Mouse (Mus musculus) MEL (cell line): ENCODE results near the gene Zdhhc14. TPM values are rescaled to one million over a fixed set of nuclear protein-coding genes. Genes with fewer than 3 reads are reported as not detected.
"Not testable (repeated sequence)": the region's sequence is repeated elsewhere in the genome, so short reads cannot be mapped to it uniquely, and the experiment has no call there.

Experiments
- DNase-seq: peaks from one replicate; pipeline ENCODE4 v3.0.0; 2011; ENCODE audit warnings: low read depth, low spot score
- H3K27ac ChIP-seq: 2 replicates; pipeline ENCODE4 v1.5.1; 2012; ENCODE audit warnings: low read depth, mild to moderate bottlenecking, control low read depth, low read length, moderate library complexity; ENCODE audit not compliant: control insufficient read depth
- H3K27me3 ChIP-seq, 2 experiments: fragments of 150-350 bp in 1 of 2; sonication (generic) in 1 of 2; 2 replicates each; pipeline ENCODE4 v1.6.1; 2012; ENCODE audit warnings: low read length in 2 of 2, mild to moderate bottlenecking in 2 of 2, improper control_type of control experiment in 1 of 2, moderate library complexity in 1 of 2; ENCODE audit not compliant: insufficient read depth in 2 of 2, control insufficient read depth in 1 of 2
- H3K36me3 ChIP-seq, 2 experiments: 2 replicates each; pipeline ENCODE4 v1.6.1; 2012 to 2014; ENCODE audit warnings: low read length in 2 of 2, improper control_type of control experiment in 1 of 2, inconsistent platforms in 1 of 2, mild to moderate bottlenecking in 1 of 2; ENCODE audit not compliant: insufficient read depth in 2 of 2, control insufficient read depth in 1 of 2
- H3K4me1 ChIP-seq, 2 experiments: fragments of 150-350 bp in 1 of 2; sonication (generic) in 1 of 2; 2 replicates each; pipeline ENCODE4 v1.6.1; 2012; ENCODE audit warnings: low read length in 2 of 2, improper control_type of control experiment in 1 of 2, mild to moderate bottlenecking in 1 of 2; ENCODE audit not compliant: insufficient read depth in 2 of 2, control insufficient read depth in 1 of 2
- H3K4me3 ChIP-seq, 2 experiments: fragments of 150-350 bp in 1 of 2; sonication (generic) in 1 of 2; 2 replicates each; pipeline ENCODE4 v1.5.1; 2012; ENCODE audit warnings: low read depth in 2 of 2, low read length in 2 of 2, mild to moderate bottlenecking in 2 of 2, moderate library complexity in 2 of 2, control low read depth in 1 of 2, improper control_type of control experiment in 1 of 2; ENCODE audit not compliant: control insufficient read depth in 1 of 2, insufficient read depth in 1 of 2
- H3K79me2 ChIP-seq: 2 replicates; pipeline ENCODE4 v1.6.1; 2012; ENCODE audit warnings: mild to moderate bottlenecking, low read length, moderate library complexity; ENCODE audit not compliant: control insufficient read depth, poor library complexity, insufficient read depth
- H3K9ac ChIP-seq: 2 replicates; pipeline ENCODE4 v1.6.1; 2012; ENCODE audit warnings: low read depth, mild to moderate bottlenecking, control low read depth, low read length, moderate library complexity; ENCODE audit not compliant: control insufficient read depth, poor library complexity, severe bottlenecking
- H3K9me3 ChIP-seq: fragments of 150-350 bp; sonication (generic); replicated peaks from 2 replicates; pipeline ENCODE4 v1.6.1; 2012; ENCODE audit warnings: mild to moderate bottlenecking, low read length, improper control_type of control experiment, moderate library complexity; ENCODE audit not compliant: insufficient read depth
- BHLHE40 ChIP-seq: IDR thresholded peaks from 2 replicates; pipeline ENCODE4 v1.6.1; 2012; ENCODE audit warnings: low read depth, mild to moderate bottlenecking, inconsistent platforms, low read length, improper control_type of control experiment, borderline replicate concordance
- CHD2 ChIP-seq: IDR thresholded peaks from 2 replicates; pipeline ENCODE4 v1.6.1; 2011; ENCODE audit warnings: low read length, improper control_type of control experiment
- ELF1 ChIP-seq: IDR thresholded peaks from 2 replicates; pipeline ENCODE4 v1.6.1; 2014; ENCODE audit warnings: low read depth, mild to moderate bottlenecking, inconsistent platforms, low read length, improper control_type of control experiment, moderate library complexity
- ETS1 ChIP-seq: IDR thresholded peaks from 2 replicates; pipeline ENCODE4 v1.6.1; 2012; ENCODE audit warnings: low read depth, mild to moderate bottlenecking, inconsistent platforms, low read length, improper control_type of control experiment, moderate library complexity
- GATA1 ChIP-seq: IDR thresholded peaks from 2 replicates; pipeline ENCODE4 v1.6.1; 2011; ENCODE audit warnings: low read depth, low read length, improper control_type of control experiment
- JUND ChIP-seq: IDR thresholded peaks from 2 replicates; pipeline ENCODE4 v1.6.1; 2011; ENCODE audit warnings: low read depth, mild to moderate bottlenecking, improper control_type of control experiment, low read length
- MEF2A ChIP-seq: IDR thresholded peaks from 2 replicates; pipeline ENCODE4 v1.6.1; 2014; ENCODE audit warnings: low read depth, mild to moderate bottlenecking, inconsistent platforms, low read length, improper control_type of control experiment; ENCODE audit not compliant: poor library complexity, insufficient replicate concordance, severe bottlenecking; ENCODE audit errors: extremely low read depth
- MYC ChIP-seq: IDR thresholded peaks from 2 replicates; pipeline ENCODE4 v1.6.1; 2011; ENCODE audit warnings: low read depth, mild to moderate bottlenecking, low read length, improper control_type of control experiment, moderate library complexity
- POLR2A ChIP-seq, 2 experiments: IDR thresholded peaks; 2 replicates each; pipeline ENCODE4 v1.6.1; 2011 to 2012; ENCODE audit warnings: low read length in 2 of 2, mild to moderate bottlenecking in 2 of 2, control low read depth in 1 of 2, improper control_type of control experiment in 1 of 2, low read depth in 1 of 2, moderate library complexity in 1 of 2; ENCODE audit not compliant: control insufficient read depth in 1 of 2, insufficient read depth in 1 of 2, poor library complexity in 1 of 2
- POLR2AphosphoS2 ChIP-seq: IDR thresholded peaks from 2 replicates; pipeline ENCODE4 v1.6.1; 2011; ENCODE audit warnings: low read length, improper control_type of control experiment
- POLR2AphosphoS5 ChIP-seq: IDR thresholded peaks from 2 replicates; pipeline ENCODE4 v1.6.1; 2012; ENCODE audit warnings: low read depth, borderline replicate concordance, mild to moderate bottlenecking, inconsistent platforms, low read length, moderate library complexity, mixed read lengths
- RAD21 ChIP-seq: IDR thresholded peaks from 2 replicates; pipeline ENCODE4 v1.6.1; 2011; ENCODE audit warnings: mild to moderate bottlenecking, low read depth, low read length, improper control_type of control experiment
- RCOR1 ChIP-seq: IDR thresholded peaks from 2 replicates; pipeline ENCODE4 v1.6.1; 2012; ENCODE audit warnings: low read depth, mild to moderate bottlenecking, inconsistent platforms, low read length, improper control_type of control experiment
- TAL1 ChIP-seq: IDR thresholded peaks from 2 replicates; pipeline ENCODE4 v1.6.1; 2012; ENCODE audit warnings: mild to moderate bottlenecking, inconsistent platforms, low read length, moderate library complexity, mixed read lengths
- TBP ChIP-seq: IDR thresholded peaks from 2 replicates; pipeline ENCODE4 v1.8.0; 2011; ENCODE audit warnings: low read depth, low read length, improper control_type of control experiment
- USF2 ChIP-seq, 2 experiments: IDR thresholded peaks; 2 replicates each; pipeline ENCODE4 v1.6.1; 2011 to 2012; ENCODE audit warnings: improper control_type of control experiment in 2 of 2, low read length in 2 of 2, borderline replicate concordance in 1 of 2, inconsistent platforms in 1 of 2, low read depth in 1 of 2, mild to moderate bottlenecking in 1 of 2; ENCODE audit not compliant: insufficient read depth in 1 of 2
- ZC3H11A ChIP-seq: IDR thresholded peaks from 2 replicates; pipeline ENCODE4 v1.6.1; 2012; ENCODE audit warnings: low read depth, mild to moderate bottlenecking, inconsistent platforms, low read length, improper control_type of control experiment
- polyA plus RNA-seq, 2 experiments: library from polyadenylated mRNA; stranded (reverse) in 1 of 2; unstranded in 1 of 2; fragments of >175 nt in 1 of 2; fragments of >200 nt in 1 of 2; gene quantifications; 2 replicates each; pipeline versions ENCODE4 v1.2.1 to v1.2.4; 2012; ENCODE audit warnings: low replicate concordance in 2 of 2, low read depth in 1 of 2; ENCODE audit not compliant: insufficient read length in 2 of 2, insufficient read depth in 1 of 2, missing spikeins in 1 of 2
- total RNA-seq: library from RNA; depleted of rRNA; stranded (reverse); fragments of 300-350 nt; gene quantifications from 2 replicates; pipeline ENCODE4 v1.2.3, GENCODE M21; 2012

Gene Zdhhc14
- total and polyA plus RNA-seq, 3 experiments: 3.4 to 4.9 TPM; not detected in 1

DNA sequence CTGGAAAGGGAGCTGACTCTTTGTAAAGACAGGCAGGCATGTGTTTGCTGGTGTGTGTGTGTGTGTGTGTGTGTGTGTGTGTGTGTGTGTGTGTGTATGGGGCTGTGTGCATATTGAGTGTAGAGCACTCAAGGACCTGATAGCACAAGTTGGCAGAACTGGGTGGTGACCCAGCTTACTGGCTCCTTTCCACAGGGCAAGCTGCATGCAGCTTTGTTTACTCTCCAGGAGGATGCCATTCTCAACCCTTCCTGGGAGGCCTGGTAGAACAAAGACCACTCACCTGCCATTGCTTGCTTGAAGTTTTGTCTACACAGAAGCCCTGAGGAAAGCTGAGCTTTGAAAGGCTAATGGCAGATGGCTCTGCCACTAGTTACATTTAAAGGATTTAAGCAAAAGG is 130.8 kb downstream of the Zdhhc14 start:
- H3K36me3 ChIP-seq: no peaks in the 10 kb centered on the region
- no peak overlapping the region for H3K27ac ChIP-seq
- DNase-seq: no peak
- peaks cover 0 to 6% of the 10 kb centered on the region in 2 experiments; a peak in 2 of 4 replicates for H3K4me1 ChIP-seq
- H3K9ac ChIP-seq: no peak overlapping the region
- no peaks in the 10 kb centered on the region for H3K9me3 ChIP-seq
- no peaks in the 10 kb centered on the region for H3K27me3 ChIP-seq
- H3K79me2 ChIP-seq: no peaks in the 10 kb centered on the region
- no peak overlapping the region for H3K4me3 ChIP-seq
- TF ChIP-seq BHLHE40 (no peak), ELF1 (no peak), MEF2A (no peak), MYC (no peak), RAD21 (no peak), POLR2A (IDR thresholded peaks at IDR 0.05; ENCODE audit: control insufficient read depth in 1 of 2, insufficient read depth in 1 of 2, low read depth in 1 of 2, low read length in 2 of 2, poor library complexity in 1 of 2) (no peak), POLR2AphosphoS2 (no peak), POLR2AphosphoS5 (no peak), TAL1 (no peak), RCOR1 (no peak), TBP (no peak), GATA1 (no peak), USF2 (IDR thresholded peaks at IDR 0.05; ENCODE audit: borderline replicate concordance in 1 of 2, insufficient read depth in 1 of 2, low read depth in 1 of 2, low read length in 2 of 2) (no peak), JUND (no peak), ETS1 (no peak), CHD2 (no peak), ZC3H11A (no peak)

- not testable (repeated sequence) for H3K9ac ChIP-seq, H3K4me1 ChIP-seq, H3K27ac ChIP-seq, DNase-seq, H3K9me3 ChIP-seq, H3K36me3 ChIP-seq, H3K79me2 ChIP-seq, H3K4me3 ChIP-seq, H3K27me3 ChIP-seq
Measured at GRCm38 (mm10) chr17:5624815-5625214, 132.5 kb downstream of the Zdhhc14 start.
